ENCODE assay signal across 14 mouse cellular contexts in the genomic region with DNA sequence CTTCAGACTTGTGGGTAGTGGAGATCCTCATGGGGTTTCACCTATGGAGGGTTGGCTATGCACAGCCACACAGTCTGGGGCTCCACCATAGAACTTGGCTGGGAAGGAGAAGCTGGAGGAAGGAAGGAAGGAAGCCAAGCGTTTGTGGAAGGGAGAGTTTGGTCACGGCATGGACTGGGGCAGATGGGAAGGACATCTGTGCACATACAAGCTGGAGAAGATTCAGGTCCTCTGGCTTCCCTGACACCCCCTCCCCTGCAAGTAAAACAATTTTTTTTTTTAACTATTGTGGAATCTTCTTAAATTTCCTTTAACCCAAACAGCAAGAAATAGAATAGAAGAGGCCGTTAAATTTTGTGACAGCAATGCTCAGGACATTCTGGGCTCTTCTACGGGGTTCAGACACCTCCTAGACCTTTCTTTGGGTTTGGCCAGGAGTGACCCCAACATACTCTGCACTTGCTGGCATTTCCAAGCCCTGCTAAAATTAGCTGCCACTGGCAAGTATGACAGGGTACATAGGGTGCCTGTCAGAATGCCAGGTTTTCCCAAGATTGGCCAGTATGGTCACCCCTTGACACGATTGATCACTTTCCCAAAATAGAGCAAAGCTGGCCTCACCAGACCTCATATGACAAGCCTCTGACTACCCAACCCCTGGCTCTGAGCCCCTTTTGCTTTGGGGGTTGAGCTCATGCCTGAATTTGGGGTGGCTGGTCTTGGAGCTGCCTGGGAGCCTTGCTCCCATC. TPM values are rescaled to one million over a fixed set of nuclear protein-coding genes. Genes with fewer than 3 reads are reported as not detected.
DNase-seq lines count a peak whose midpoint lies in the region; ATAC-seq and TF ChIP-seq lines count a peak whose summit lies in the region.
"Had no signal": no experiment of that assay in that cellular context is flagged by ENCODE, and none has a peak within 500 bp of the region (broad histone marks: within the 10 kb centered on the region; RNA-seq: fewer than 3 reads in every experiment).

No protein-coding gene starts in this region.

- no peaks in the 10 kb centered on the region for H3K27me3 ChIP-seq in midbrain, embryonic 11.5 days (ENCODE audit: control insufficient read depth, insufficient read depth, low read length)
- H3K27me3 ChIP-seq in midbrain, postnatal 0 days (ENCODE audit: insufficient read depth, low read length): no peaks in the 10 kb centered on the region
- H3K27me3 ChIP-seq in heart, postnatal 0 days (ENCODE audit: control insufficient read depth, insufficient read depth, low read length): no peaks in the 10 kb centered on the region

- peak overlapping the region; percentile 53 for H3K4me3 ChIP-seq in gastrocnemius, adult 2 months
- H3K4me3 ChIP-seq in midbrain, embryonic 11.5 days (ENCODE audit: low read depth, low read length): no peak overlapping the region
- no peak overlapping the region for H3K4me3 ChIP-seq in midbrain, postnatal 0 days (ENCODE audit: low read depth, low read length)
- H3K4me3 ChIP-seq in heart, postnatal 0 days (ENCODE audit: low read depth, low read length): no peak overlapping the region
- H3K4me3 ChIP-seq: kidney, embryonic 15.5 days; midbrain, embryonic 10.5 days had no signal

- intact Hi-C loops in gastrocnemius, adult 2 months (cut with DNase I): no loop called here

- no peak for TF ChIP-seq CTCF in gastrocnemius, adult 2 months (IDR thresholded peaks at IDR 0.05)
- TF ChIP-seq CTCF in midbrain, postnatal 0 days (IDR thresholded peaks at IDR 0.05): no peak
- no peak for TF ChIP-seq CTCF in heart, postnatal 0 days (IDR thresholded peaks at IDR 0.05; ENCODE audit: low read depth)

- DNase-seq in gastrocnemius, adult 2 months: peak; percentile 78
- no peak for DNase-seq in gastrocnemius, postnatal 10 days
- peak; percentile 44 for DNase-seq in midbrain, embryonic 11.5 days (ENCODE audit: low spot score, missing footprints)
- DNase-seq in midbrain, postnatal 0 days (ENCODE audit: low spot score): no peak
- peak; percentile 71 for DNase-seq in gastrocnemius, postnatal 25 days
- DNase-seq in heart, postnatal 0 days (ENCODE audit: low spot score): peak; percentile 67
- DNase-seq in spleen, postnatal 10 days (ENCODE audit: low spot score in 2 of 2): no peak
- DNase-seq in layer of hippocampus, postnatal 14 days (ENCODE audit: low spot score in 2 of 2): no peak
- DNase-seq: adrenal gland, postnatal 10 days; thymus, adult 18-20 months had no signal

- peak; percentile 86; the same call in 1 of the 2 replicates for TF ChIP-seq EP300 in heart, postnatal 0 days (IDR thresholded peaks at IDR 0.05; ENCODE audit: low read depth)

- H3K4me1 ChIP-seq in midbrain, embryonic 11.5 days (ENCODE audit: control insufficient read depth, insufficient read depth, low read length): no peaks in the 10 kb centered on the region
- no peaks in the 10 kb centered on the region for H3K4me1 ChIP-seq in midbrain, postnatal 0 days (ENCODE audit: insufficient read depth, low read length)
- peaks cover 28% of the 10 kb centered on the region for H3K4me1 ChIP-seq in heart, postnatal 0 days (ENCODE audit: control insufficient read depth, insufficient read depth)

- no peaks in the 10 kb centered on the region for H3K36me3 ChIP-seq in midbrain, embryonic 11.5 days (ENCODE audit: control insufficient read depth, insufficient read depth, low read length)
- H3K36me3 ChIP-seq in midbrain, postnatal 0 days (ENCODE audit: insufficient read depth, low read length): no peaks in the 10 kb centered on the region
- H3K36me3 ChIP-seq in heart, postnatal 0 days (replicated peaks; ENCODE audit: control insufficient read depth, insufficient read depth, low read length): no peaks in the 10 kb centered on the region
- H3K36me3 ChIP-seq: kidney, embryonic 15.5 days; midbrain, embryonic 10.5 days had no signal

- peak overlapping the region; percentile 82 for H3K27ac ChIP-seq in gastrocnemius, adult 2 months
- H3K27ac ChIP-seq in midbrain, embryonic 11.5 days (ENCODE audit: low read depth, low read length): no peak overlapping the region
- H3K27ac ChIP-seq in midbrain, postnatal 0 days (ENCODE audit: low read depth, low read length): no peak overlapping the region
- H3K27ac ChIP-seq in heart, postnatal 0 days (ENCODE audit: low read depth): 0 out of 2 replicates have a peak overlapping the region, but pooled peaks have one; percentile 37
- H3K27ac ChIP-seq: kidney, embryonic 15.5 days had no signal

- no peak overlapping the region for H3K4me2 ChIP-seq in midbrain, embryonic 11.5 days
- H3K4me2 ChIP-seq in midbrain, postnatal 0 days (ENCODE audit: low read depth, low read length, poor library complexity, severe bottlenecking): no peak overlapping the region
- no peak overlapping the region for H3K4me2 ChIP-seq in heart, postnatal 0 days (ENCODE audit: low read depth, low read length)
- H3K4me2 ChIP-seq: kidney, embryonic 15.5 days had no signal

- H3K9ac ChIP-seq in midbrain, embryonic 11.5 days (ENCODE audit: low read length): no peak overlapping the region
- no peak overlapping the region for H3K9ac ChIP-seq in midbrain, postnatal 0 days (replicated peaks; ENCODE audit: low read length, poor library complexity, severe bottlenecking)
- H3K9ac ChIP-seq in heart, postnatal 0 days (replicated peaks; ENCODE audit: low read depth, low read length): no peak overlapping the region
- H3K9ac ChIP-seq: kidney, embryonic 15.5 days had no signal

- ATAC-seq in midbrain, embryonic 11.5 days (ENCODE audit: low FRiP score): no peak
- ATAC-seq in midbrain, postnatal 0 days (ENCODE audit: low FRiP score): no peak
- peak; percentile 79 for ATAC-seq in heart, postnatal 0 days (ENCODE audit: insufficient read depth, low read depth)
- ATAC-seq: Patski had no signal

- WGBS in midbrain, embryonic 11.5 days: 88% methylated on average over 5 of the region's 5 CpGs
- 83% methylated on average over 5 of the region's 5 CpGs for WGBS in midbrain, postnatal 0 days
- WGBS in heart, postnatal 0 days: 48% methylated on average over 5 of the region's 5 CpGs

- no peaks in the 10 kb centered on the region for H3K9me3 ChIP-seq in midbrain, embryonic 11.5 days (ENCODE audit: control insufficient read depth, low read length)
- H3K9me3 ChIP-seq in midbrain, postnatal 0 days (ENCODE audit: low read length): no peaks in the 10 kb centered on the region
- no peaks in the 10 kb centered on the region for H3K9me3 ChIP-seq in heart, postnatal 0 days (replicated peaks; ENCODE audit: control insufficient read depth, low read length)
- H3K9me3 ChIP-seq: kidney, embryonic 15.5 days; midbrain, embryonic 10.5 days had no signal

RNA-seq across cellular contexts. Expression of gene Myl7, which starts 17.0 kb away (rescaled TPM):
- not detected for total RNA-seq in gastrocnemius, adult 2 months (2021)
- total RNA-seq in gastrocnemius, postnatal 10 days (2021): not detected
- polyA plus RNA-seq in midbrain, embryonic 11.5 days (2014; fragmentation: Nextera tagmentation; extraction: Ambion mirVana): 0.59 and 0.92 TPM in 2 replicates
- not detected in 2 replicates for total RNA-seq in midbrain, postnatal 0 days (2014; rRNA removed)
- 0.31 TPM in 1 of 2 replicates, not detected in the other for polyA plus RNA-seq in midbrain, postnatal 0 days (2015; fragmentation: Nextera tagmentation; extraction: Ambion mirVana)
- not detected for total RNA-seq in gastrocnemius, postnatal 25 days (2021)
- 1,536 and 2,717 TPM in 2 replicates for total RNA-seq in heart, postnatal 0 days (2014; rRNA removed; ENCODE audit: low replicate concordance)
- polyA plus RNA-seq in heart, postnatal 0 days (2015; fragmentation: Nextera tagmentation; extraction: Ambion mirVana): 5,015 and 6,387 TPM in 2 replicates
- total RNA-seq in layer of hippocampus, postnatal 14 days (2021): not detected
- total RNA-seq: layer of hippocampus, postnatal 10 days had no signal
- polyA plus RNA-seq: Patski had no signal

RNA-seq across cellular contexts. Expression of gene Gck, which starts 34.3 kb away (rescaled TPM):
- 1 to 10 TPM; 1.8 to 7.8 TPM for total RNA-seq in gastrocnemius, adult 2 months (2021)
- not detected for total RNA-seq in gastrocnemius, postnatal 10 days (2021)
- polyA plus RNA-seq in midbrain, embryonic 11.5 days (2014; fragmentation: Nextera tagmentation; extraction: Ambion mirVana): 1.5 and 1.8 TPM in 2 replicates
- 7.6 and 7.7 TPM in 2 replicates for total RNA-seq in midbrain, postnatal 0 days (2014; rRNA removed)
- polyA plus RNA-seq in midbrain, postnatal 0 days (2015; fragmentation: Nextera tagmentation; extraction: Ambion mirVana): 13.2 and 14.1 TPM in 2 replicates
- 1 to 10 TPM; 2.0 to 5.2 TPM for total RNA-seq in gastrocnemius, postnatal 25 days (2021)
- not detected in 2 replicates for total RNA-seq in heart, postnatal 0 days (2014; rRNA removed; ENCODE audit: low replicate concordance)
- polyA plus RNA-seq in heart, postnatal 0 days (2015; fragmentation: Nextera tagmentation; extraction: Ambion mirVana): 0.71 and 0.78 TPM in 2 replicates
- total RNA-seq in layer of hippocampus, postnatal 14 days (2021): 1 to 10 TPM; 1.3 to 1.9 TPM

RNA-seq across cellular contexts. Expression of gene Pold2, which starts 37.5 kb away (rescaled TPM):
- total RNA-seq in gastrocnemius, adult 2 months (2021): 10 to 100 TPM; 39.7 to 48.5 TPM
- total RNA-seq in gastrocnemius, postnatal 10 days (2021): 10 to 100 TPM; 36.7 to 45.4 TPM
- 83.8 and 97.4 TPM in 2 replicates for polyA plus RNA-seq in midbrain, embryonic 11.5 days (2014; fragmentation: Nextera tagmentation; extraction: Ambion mirVana)
- 21.3 and 30.3 TPM in 2 replicates for total RNA-seq in midbrain, postnatal 0 days (2014; rRNA removed)
- 41.1 and 47.7 TPM in 2 replicates for polyA plus RNA-seq in midbrain, postnatal 0 days (2015; fragmentation: Nextera tagmentation; extraction: Ambion mirVana)
- total RNA-seq in gastrocnemius, postnatal 25 days (2021): 10 to 100 TPM; 34.8 to 37.6 TPM
- total RNA-seq in heart, postnatal 0 days (2014; rRNA removed; ENCODE audit: low replicate concordance): 23.9 and 58.7 TPM in 2 replicates
- 54.6 and 60.0 TPM in 2 replicates for polyA plus RNA-seq in heart, postnatal 0 days (2015; fragmentation: Nextera tagmentation; extraction: Ambion mirVana)
- 10 to 100 TPM; 24.8 to 26.7 TPM for total RNA-seq in layer of hippocampus, postnatal 14 days (2021)

RNA-seq across cellular contexts. Expression of gene Ykt6, which starts 39.9 kb away (rescaled TPM):
- total RNA-seq in gastrocnemius, adult 2 months (2021): 10 to 100 TPM; 37.0 to 46.7 TPM
- 10 to 100 TPM; 46.7 to 50.4 TPM for total RNA-seq in gastrocnemius, postnatal 10 days (2021)
- 27.2 and 29.4 TPM in 2 replicates for polyA plus RNA-seq in midbrain, embryonic 11.5 days (2014; fragmentation: Nextera tagmentation; extraction: Ambion mirVana)
- total RNA-seq in midbrain, postnatal 0 days (2014; rRNA removed): 148 and 151 TPM in 2 replicates
- 87.0 and 89.0 TPM in 2 replicates for polyA plus RNA-seq in midbrain, postnatal 0 days (2015; fragmentation: Nextera tagmentation; extraction: Ambion mirVana)
- 10 to 100 TPM; 38.1 to 38.9 TPM for total RNA-seq in gastrocnemius, postnatal 25 days (2021)
- 55.8 and 83.9 TPM in 2 replicates for total RNA-seq in heart, postnatal 0 days (2014; rRNA removed; ENCODE audit: low replicate concordance)
- 35.2 and 37.4 TPM in 2 replicates for polyA plus RNA-seq in heart, postnatal 0 days (2015; fragmentation: Nextera tagmentation; extraction: Ambion mirVana)
- 10 to 100 TPM; 84.7 to 85.3 TPM for total RNA-seq in layer of hippocampus, postnatal 14 days (2021)

RNA-seq across cellular contexts. Expression of gene Aebp1, which starts 53.9 kb away (rescaled TPM):
- total RNA-seq in gastrocnemius, adult 2 months (2021): 10 to 100 TPM; 52.8 to 72.3 TPM
- 10 to 100 TPM; 46.5 to 59.8 TPM for total RNA-seq in gastrocnemius, postnatal 10 days (2021)
- polyA plus RNA-seq in midbrain, embryonic 11.5 days (2014; fragmentation: Nextera tagmentation; extraction: Ambion mirVana): 15.0 and 15.8 TPM in 2 replicates
- total RNA-seq in midbrain, postnatal 0 days (2014; rRNA removed): 19.8 and 29.7 TPM in 2 replicates
- polyA plus RNA-seq in midbrain, postnatal 0 days (2015; fragmentation: Nextera tagmentation; extraction: Ambion mirVana): 25.8 and 28.9 TPM in 2 replicates
- 10 to 100 TPM; 23.9 to 31.3 TPM for total RNA-seq in gastrocnemius, postnatal 25 days (2021)
- total RNA-seq in heart, postnatal 0 days (2014; rRNA removed; ENCODE audit: low replicate concordance): 14.2 and 23.5 TPM in 2 replicates
- 17.5 and 19.4 TPM in 2 replicates for polyA plus RNA-seq in heart, postnatal 0 days (2015; fragmentation: Nextera tagmentation; extraction: Ambion mirVana)
- total RNA-seq in layer of hippocampus, postnatal 14 days (2021): 10 to 100 TPM in 1 of 2 experiments, 1 to 10 TPM in 1; 5.1 to 14.0 TPM

Comparison
In these comparisons a context has a peak if more than half of its experiments do, and no peak if none do; other contexts are left out.
1. DNase-seq: peak in gastrocnemius, adult 2 months (single experiment), midbrain, embryonic 11.5 days (single experiment), gastrocnemius, postnatal 25 days (single experiment) and heart, postnatal 0 days (single experiment); none in gastrocnemius, postnatal 10 days (single experiment), midbrain, postnatal 0 days (single experiment), spleen, postnatal 10 days (0 of 2) and layer of hippocampus, postnatal 14 days (0 of 2).
2. H3K27ac ChIP-seq: peak in gastrocnemius, adult 2 months (single experiment) and heart, postnatal 0 days (single experiment); none in midbrain, embryonic 11.5 days (single experiment) and midbrain, postnatal 0 days (single experiment).
3. RNA of gene Myl7, which starts 17.0 kb away (total RNA-seq): 1,536 to 2,717 TPM in heart, postnatal 0 days; not detected in layer of hippocampus, postnatal 14 days, not detected in gastrocnemius, adult 2 months, not detected in gastrocnemius, postnatal 10 days, not detected in midbrain, postnatal 0 days and not detected in gastrocnemius, postnatal 25 days; every median in the first group is over 1,000 times any median in the second.